Mouse (Mus musculus): ENCODE measurements around the gene Lmo4. TPM values are rescaled to one million over a fixed set of nuclear protein-coding genes. Genes with fewer than 3 reads are reported as not detected.

Gene Lmo4
- total RNA-seq, 1 experiment from 2014 or later = 31.5 TPM

DNA sequence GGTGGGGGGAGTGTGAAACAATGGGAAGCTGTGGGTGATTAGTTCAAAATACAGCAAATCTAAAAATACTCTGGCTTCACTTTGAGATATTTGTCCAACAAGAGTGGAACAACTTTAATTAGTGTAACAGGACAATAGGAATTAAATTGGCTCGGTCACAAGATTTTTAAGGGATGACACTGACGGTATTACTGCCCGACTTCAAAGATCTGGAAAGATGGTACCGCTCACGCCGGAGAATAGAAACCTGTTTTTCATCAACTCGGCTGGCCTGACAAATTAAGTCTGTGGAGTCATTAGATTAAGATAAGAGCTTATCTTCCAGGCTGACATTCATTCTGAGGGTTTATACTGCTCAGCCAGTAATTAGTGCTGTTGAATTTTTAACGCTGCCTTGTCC is 42.9 kb downstream of the Lmo4 start:
- no peak for ATAC-seq (replicated peaks; ENCODE audit: low read depth, poor library complexity, severe bottlenecking)

DNA sequence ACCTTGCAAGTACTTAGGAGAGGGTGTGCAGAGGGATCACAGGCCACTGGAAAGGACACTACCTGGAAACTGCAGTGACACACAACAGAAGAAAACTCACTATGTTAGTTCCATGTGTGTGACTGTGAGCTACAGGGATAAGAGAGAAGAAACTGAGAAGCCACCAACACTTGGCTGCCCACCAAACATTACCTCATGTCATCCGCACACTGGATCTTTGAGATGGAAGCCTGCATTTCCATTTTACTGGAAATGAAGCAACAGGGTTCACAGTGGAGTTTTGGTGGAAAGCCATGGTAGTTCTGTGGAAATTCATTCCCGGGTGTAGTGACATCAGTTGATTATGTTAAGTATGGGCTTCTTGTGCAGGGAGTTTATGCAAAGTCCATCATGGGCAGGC is 43.8 kb downstream of the Lmo4 start:
- ATAC-seq (replicated peaks; ENCODE audit: low read depth, poor library complexity, severe bottlenecking) = no peak

GRCm38 (mm10) chr3:144155746-144156145 is 49.3 kb downstream of the Lmo4 start:
- ATAC-seq (replicated peaks; ENCODE audit: low read depth, poor library complexity, severe bottlenecking) = no peak

GRCm38 (mm10) chr3:144153395-144153794 is 51.6 kb downstream of the Lmo4 start:
- no peak for ATAC-seq (replicated peaks; ENCODE audit: low read depth, poor library complexity, severe bottlenecking)

GRCm38 (mm10) chr3:144151001-144151400 is 54.0 kb downstream of the Lmo4 start:
- no peak for ATAC-seq (replicated peaks; ENCODE audit: low read depth, poor library complexity, severe bottlenecking)

DNA sequence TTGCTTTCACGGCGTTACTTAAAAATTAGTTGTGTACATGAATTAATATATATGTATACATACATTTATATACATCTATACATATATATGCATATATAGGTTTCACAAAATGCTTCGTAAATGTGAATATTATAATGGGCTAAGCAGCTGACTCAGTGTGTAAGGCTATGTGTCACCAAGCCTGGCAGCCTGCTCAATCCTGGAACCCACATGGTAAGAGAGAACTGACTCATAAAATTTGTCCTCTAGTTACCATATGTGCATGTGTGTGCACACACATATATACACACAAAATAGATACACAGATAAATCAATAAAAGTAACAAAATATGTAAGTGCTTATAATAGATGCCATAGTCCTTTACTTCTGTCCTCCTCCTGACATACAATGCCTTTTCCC is 56.8 kb downstream of the Lmo4 start:
- ATAC-seq (replicated peaks; ENCODE audit: low read depth, poor library complexity, severe bottlenecking) = no peak

- 0 out of 2 replicates have a peak, but pooled peaks have one; percentile 45 for ATAC-seq (replicated peaks; ENCODE audit: low read depth, poor library complexity, severe bottlenecking)
Observed at GRCm38 (mm10) chr3:144147244-144147643, 57.8 kb downstream of the Lmo4 start.

DNA sequence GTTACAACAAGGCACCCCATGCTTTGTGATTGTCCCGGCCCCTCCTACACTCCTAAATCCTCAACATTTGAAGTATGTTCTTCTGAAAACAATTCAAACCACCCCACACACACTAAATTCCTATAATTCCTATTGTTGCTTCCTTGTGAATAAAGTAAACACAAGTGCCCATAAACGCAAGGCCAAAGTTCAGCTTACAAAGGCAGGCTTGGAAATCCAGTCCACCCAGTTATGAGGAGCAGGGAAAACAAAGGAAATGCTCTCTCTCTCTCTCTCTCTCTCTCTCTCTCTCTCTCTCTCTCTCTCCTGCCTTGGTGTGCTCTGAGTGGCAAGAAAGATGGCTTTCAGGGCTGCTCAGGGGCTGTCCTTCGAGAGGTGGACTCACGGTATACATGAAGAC is 61.0 kb downstream of the Lmo4 start:
- ATAC-seq (replicated peaks; ENCODE audit: low read depth, poor library complexity, severe bottlenecking) = no peak

DNA sequence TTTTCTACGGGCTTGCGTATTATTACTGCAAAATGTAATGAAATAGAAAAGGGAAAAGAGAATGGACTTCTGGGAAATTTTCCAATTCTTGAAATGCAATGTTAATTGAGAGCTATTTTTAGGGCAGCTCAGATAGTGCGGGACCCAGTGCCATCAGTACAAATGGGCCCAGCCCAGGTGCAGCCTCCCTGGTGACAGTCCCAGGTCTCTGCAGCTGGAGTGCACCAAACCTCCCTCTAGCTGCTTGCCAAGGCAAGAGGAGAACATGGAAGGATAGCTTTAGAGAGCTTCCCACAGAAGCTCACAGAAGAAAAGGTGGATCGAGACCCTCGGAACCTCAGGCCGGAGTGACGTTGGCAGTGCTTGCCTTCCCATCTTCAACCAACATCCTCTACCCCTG is 62.1 kb downstream of the Lmo4 start:
- ATAC-seq (replicated peaks; ENCODE audit: low read depth, poor library complexity, severe bottlenecking) = no peak

- no peak for ATAC-seq (replicated peaks; ENCODE audit: low read depth, poor library complexity, severe bottlenecking)
Observed at GRCm38 (mm10) chr3:144141786-144142185, 63.2 kb downstream of the Lmo4 start.

DNA sequence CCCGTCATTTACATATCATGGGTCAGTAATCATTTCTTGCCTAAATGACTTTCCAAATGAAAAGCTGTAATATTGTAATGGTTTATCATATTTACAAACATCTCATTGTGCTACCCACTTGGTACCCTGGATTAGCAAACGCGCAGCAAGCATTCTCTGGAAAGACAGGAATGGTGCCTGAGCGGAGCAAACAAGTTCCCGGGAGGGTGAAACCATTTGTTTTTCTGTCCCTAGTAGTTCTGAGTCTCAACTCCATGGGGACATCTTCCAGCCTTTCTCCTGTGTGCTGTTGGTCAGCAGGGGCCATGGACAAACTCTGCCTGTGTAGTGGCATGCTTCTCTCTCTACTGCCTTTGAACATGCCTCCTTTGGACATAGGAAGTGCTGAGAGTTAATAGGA is 64.2 kb downstream of the Lmo4 start:
- no peak for ATAC-seq (replicated peaks; ENCODE audit: low read depth, poor library complexity, severe bottlenecking)

DNA sequence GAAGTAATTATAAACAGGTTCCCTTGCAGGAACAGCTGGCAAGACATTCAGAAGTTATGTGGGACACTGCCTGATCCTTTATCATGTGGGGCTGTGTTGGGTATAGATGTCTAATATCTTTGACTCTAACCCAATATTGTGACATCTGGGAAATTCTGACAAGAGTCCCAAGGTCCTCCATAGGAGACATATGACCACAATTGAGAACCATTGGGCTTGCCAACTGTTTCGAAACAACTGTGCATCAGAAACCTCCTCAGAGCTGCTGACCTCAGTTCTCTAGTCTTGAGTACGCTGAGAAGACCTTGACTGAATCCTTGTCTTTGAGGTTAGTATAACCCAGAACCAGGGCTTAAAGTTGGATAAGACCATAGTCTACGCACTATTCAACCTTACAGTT is 66.4 kb downstream of the Lmo4 start:
- ATAC-seq (replicated peaks; ENCODE audit: low read depth, poor library complexity, severe bottlenecking) = peak; percentile 60
